Mouse (Mus musculus): ENCODE measurements around the gene Sh3pxd2b. TPM values are rescaled to one million over a fixed set of nuclear protein-coding genes. Genes with fewer than 3 reads are reported as not detected.

The Sh3pxd2b gene
- polyA plus RNA-seq, 1 experiment = 0.02 TPM

GRCm38 (mm10) chr11:32364375-32364774 is 16.8 kb downstream of the Sh3pxd2b start:
- H3K36me3 ChIP-seq (ENCODE audit: control insufficient read depth) = no peaks in the 10 kb centered on the region
- peaks cover 33% of the 10 kb centered on the region for H3K4me1 ChIP-seq (ENCODE audit: control insufficient read depth)
- H3K4me3 ChIP-seq (replicated peaks) = no peak overlapping the region
- no peaks in the 10 kb centered on the region for H3K27me3 ChIP-seq (ENCODE audit: control insufficient read depth)
- TF ChIP-seq TAL1 (IDR thresholded peaks at IDR 0.05; ENCODE audit: low read length) = no peak
- no peak for TF ChIP-seq GATA1 (IDR thresholded peaks at IDR 0.05; ENCODE audit: low read length)
- H3K9me3 ChIP-seq (ENCODE audit: control insufficient read depth, low read length) = no peaks in the 10 kb centered on the region

- peaks cover 25% of the 10 kb centered on the region for H3K4me1 ChIP-seq (ENCODE audit: control insufficient read depth)
- TF ChIP-seq GATA1 (IDR thresholded peaks at IDR 0.05; ENCODE audit: low read length) = no peak
- no peak for TF ChIP-seq TAL1 (IDR thresholded peaks at IDR 0.05; ENCODE audit: low read length)
- H3K4me3 ChIP-seq (replicated peaks) = no peak overlapping the region
- H3K27me3 ChIP-seq (ENCODE audit: control insufficient read depth) = no peaks in the 10 kb centered on the region
- no peaks in the 10 kb centered on the region for H3K9me3 ChIP-seq (ENCODE audit: control insufficient read depth, low read length)
- H3K36me3 ChIP-seq (ENCODE audit: control insufficient read depth) = no peaks in the 10 kb centered on the region
These were observed 17.9 kb downstream of the Sh3pxd2b start for GRCm38 (mm10) chr11:32365498-32365897.

- Histone ChIP-seq H3K4me3 (replicated peaks) (no peak overlapping the region), H3K9me3 (ENCODE audit: control insufficient read depth, low read length) (no peaks in the 10 kb centered on the region), H3K36me3 (ENCODE audit: control insufficient read depth) (no peaks in the 10 kb centered on the region), H3K4me1 (ENCODE audit: control insufficient read depth) (peaks cover 10% of the 10 kb centered on the region), H3K27me3 (ENCODE audit: control insufficient read depth) (no peaks in the 10 kb centered on the region)
- TF ChIP-seq GATA1 (IDR thresholded peaks at IDR 0.05; ENCODE audit: low read length) = no peak
- no peak for TF ChIP-seq TAL1 (IDR thresholded peaks at IDR 0.05; ENCODE audit: low read length)
These were observed 19.4 kb downstream of the Sh3pxd2b start for GRCm38 (mm10) chr11:32367056-32367455.

GRCm38 (mm10) chr11:32368986-32369385 is 21.4 kb downstream of the Sh3pxd2b start:
- no peaks in the 10 kb centered on the region for H3K36me3 ChIP-seq (ENCODE audit: control insufficient read depth)
- TF ChIP-seq TAL1 (IDR thresholded peaks at IDR 0.05; ENCODE audit: low read length) (no peak), GATA1 (IDR thresholded peaks at IDR 0.05; ENCODE audit: low read length) (no peak)
- no peaks in the 10 kb centered on the region for H3K4me1 ChIP-seq (ENCODE audit: control insufficient read depth)
- H3K4me3 ChIP-seq (replicated peaks) = no peak overlapping the region
- H3K9me3 ChIP-seq (ENCODE audit: control insufficient read depth, low read length) = no peaks in the 10 kb centered on the region
- H3K27me3 ChIP-seq (ENCODE audit: control insufficient read depth) = no peaks in the 10 kb centered on the region

GRCm38 (mm10) chr11:32370881-32371280 is 23.3 kb downstream of the Sh3pxd2b start:
- TF ChIP-seq GATA1 (IDR thresholded peaks at IDR 0.05; ENCODE audit: low read length) = no peak
- TF ChIP-seq TAL1 (IDR thresholded peaks at IDR 0.05; ENCODE audit: low read length) = no peak
- Histone ChIP-seq H3K4me3 (replicated peaks) (no peak overlapping the region), H3K27me3 (ENCODE audit: control insufficient read depth) (no peaks in the 10 kb centered on the region), H3K9me3 (ENCODE audit: control insufficient read depth, low read length) (no peaks in the 10 kb centered on the region), H3K36me3 (ENCODE audit: control insufficient read depth) (no peaks in the 10 kb centered on the region), H3K4me1 (ENCODE audit: control insufficient read depth) (peaks cover 5% of the 10 kb centered on the region)

DNA sequence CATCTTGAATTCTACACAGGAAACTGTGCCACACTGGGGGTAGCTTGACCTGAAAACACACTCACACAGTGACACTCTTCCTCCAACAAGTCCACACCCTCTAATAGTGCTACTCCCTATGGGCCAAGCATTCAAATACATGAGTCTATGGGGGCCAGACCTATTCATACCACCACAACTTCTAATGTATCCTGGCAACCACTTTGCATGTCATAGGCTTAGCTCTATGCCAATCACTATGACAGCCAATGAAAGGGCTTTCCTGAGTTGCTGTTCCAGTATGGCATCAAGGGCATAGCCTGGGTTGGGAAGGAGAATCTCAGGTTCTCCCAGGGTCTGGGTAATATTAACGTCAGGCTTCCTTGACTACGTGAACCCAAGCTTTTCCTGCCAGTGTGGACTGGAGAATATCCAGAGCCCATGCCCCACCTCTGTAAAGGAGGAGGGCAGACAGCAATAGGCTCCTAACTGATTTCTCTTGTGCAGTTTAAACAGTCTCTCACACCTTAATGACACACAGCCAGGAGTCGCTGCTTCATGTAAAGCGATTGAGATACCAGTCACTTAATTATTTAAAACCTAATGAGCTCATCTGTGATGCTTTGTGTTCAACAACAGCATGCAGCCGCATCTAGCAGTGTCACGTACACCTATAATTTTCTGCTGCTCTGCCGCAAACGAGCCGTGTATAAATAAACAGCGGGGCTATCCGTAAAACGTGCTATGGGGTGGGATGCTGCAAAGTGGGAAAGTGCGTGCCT is 25.8 kb downstream of the Sh3pxd2b start:
- Histone ChIP-seq H3K36me3 (ENCODE audit: control insufficient read depth) (peaks cover 4% of the 10 kb centered on the region), H3K9me3 (ENCODE audit: control insufficient read depth, low read length) (peaks cover 2% of the 10 kb centered on the region), H3K4me3 (replicated peaks) (no peak overlapping the region), H3K27me3 (ENCODE audit: control insufficient read depth) (no peaks in the 10 kb centered on the region), H3K4me1 (ENCODE audit: control insufficient read depth) (peaks cover 5% of the 10 kb centered on the region)
- TF ChIP-seq TAL1 (IDR thresholded peaks at IDR 0.05; ENCODE audit: low read length) (no peak), GATA1 (IDR thresholded peaks at IDR 0.05; ENCODE audit: low read length) (no peak)

- Histone ChIP-seq H3K4me1 (ENCODE audit: control insufficient read depth) (peaks cover 5% of the 10 kb centered on the region), H3K9me3 (ENCODE audit: control insufficient read depth, low read length) (peaks cover 2% of the 10 kb centered on the region), H3K36me3 (ENCODE audit: control insufficient read depth) (peaks cover 4% of the 10 kb centered on the region), H3K4me3 (replicated peaks) (no peak overlapping the region), H3K27me3 (ENCODE audit: control insufficient read depth) (no peaks in the 10 kb centered on the region)
- TF ChIP-seq TAL1 (IDR thresholded peaks at IDR 0.05; ENCODE audit: low read length) (no peak), GATA1 (IDR thresholded peaks at IDR 0.05; ENCODE audit: low read length) (no peak)
These were observed 26.5 kb downstream of the Sh3pxd2b start for GRCm38 (mm10) chr11:32374027-32374589.

DNA sequence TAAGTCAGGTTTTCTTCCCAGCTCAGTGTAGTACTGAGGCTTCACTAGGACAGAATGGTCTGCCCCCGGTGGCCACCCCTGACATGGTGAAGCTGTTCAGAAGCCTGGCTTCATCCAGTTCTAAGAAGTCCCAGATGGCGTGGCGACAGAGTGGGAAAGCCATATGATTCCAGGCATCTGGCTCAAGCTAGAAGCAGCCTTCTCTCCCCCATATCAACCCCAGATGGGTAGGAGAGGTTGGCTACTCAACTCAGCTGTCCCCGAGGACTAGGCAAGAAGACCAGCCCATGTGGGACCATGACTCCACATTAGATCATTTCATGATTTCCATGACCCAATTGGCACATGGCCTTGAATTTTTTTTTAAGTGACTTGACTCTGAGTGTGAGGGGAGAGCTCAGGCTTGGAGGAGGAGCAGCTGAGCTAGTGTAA is 27.5 kb downstream of the Sh3pxd2b start:
- Histone ChIP-seq H3K4me1 (ENCODE audit: control insufficient read depth) (peaks cover 8% of the 10 kb centered on the region), H3K27me3 (ENCODE audit: control insufficient read depth) (no peaks in the 10 kb centered on the region), H3K9me3 (ENCODE audit: control insufficient read depth, low read length) (peaks cover 2% of the 10 kb centered on the region), H3K36me3 (ENCODE audit: control insufficient read depth) (peaks cover 4% of the 10 kb centered on the region), H3K4me3 (replicated peaks) (no peak overlapping the region)
- TF ChIP-seq TAL1 (IDR thresholded peaks at IDR 0.05; ENCODE audit: low read length) = no peak
- TF ChIP-seq GATA1 (IDR thresholded peaks at IDR 0.05; ENCODE audit: low read length) = no peak

- TF ChIP-seq TAL1 (IDR thresholded peaks at IDR 0.05; ENCODE audit: low read length) (no peak), GATA1 (IDR thresholded peaks at IDR 0.05; ENCODE audit: low read length) (no peak)
- no peak overlapping the region for H3K4me3 ChIP-seq (replicated peaks)
These were observed 28.5 kb downstream of the Sh3pxd2b start for GRCm38 (mm10) chr11:32376086-32376485.

More at GRCm38 (mm10) chr11:32376086-32376485, 28.5 kb downstream of the Sh3pxd2b start:
- H3K9me3 ChIP-seq (ENCODE audit: control insufficient read depth, low read length) = peaks cover 2% of the 10 kb centered on the region
- peaks cover 4% of the 10 kb centered on the region for H3K36me3 ChIP-seq (ENCODE audit: control insufficient read depth)
- no peaks in the 10 kb centered on the region for H3K27me3 ChIP-seq (ENCODE audit: control insufficient read depth)
- H3K4me1 ChIP-seq (ENCODE audit: control insufficient read depth) = peaks cover 8% of the 10 kb centered on the region

All from erythroblast, embryonic 14.5 days (primary cell).